Comparison of ENCODE assay signal across 18 mouse cellular contexts in genomic region chr10:117389904-117390875, GRCm38 (mm10). TPM values are rescaled to one million over a fixed set of nuclear protein-coding genes. Genes with fewer than 3 reads are reported as not detected.
DNase-seq lines count a peak whose midpoint lies in the region; ATAC-seq and TF ChIP-seq lines count a peak whose summit lies in the region.
"Had no signal": no experiment of that assay in that cellular context is flagged by ENCODE, and none has a peak within 500 bp of the region (broad histone marks: within the 10 kb centered on the region; RNA-seq: fewer than 3 reads in every experiment).

No protein-coding gene starts in this region.

- H3K27me3 ChIP-seq in hindbrain, embryonic 12.5 days = no peaks in the 10 kb centered on the region
- no peaks in the 10 kb centered on the region for H3K27me3 ChIP-seq in hindbrain, embryonic 16.5 days (replicated peaks; ENCODE audit: control insufficient read depth, insufficient read depth, low read length)
- H3K27me3 ChIP-seq in E14TG2a.4 (ENCODE audit: insufficient read depth, low read length) = peaks cover 6% of the 10 kb centered on the region
- H3K27me3 ChIP-seq in liver, embryonic 14.5 days (ENCODE audit: control insufficient read depth, insufficient read depth, low read length) = no peaks in the 10 kb centered on the region
- H3K27me3 ChIP-seq in lung, postnatal 0 days (replicated peaks; ENCODE audit: insufficient read depth, low read length) = no peaks in the 10 kb centered on the region
- H3K27me3 ChIP-seq: CH12.LX; embryonic facial prominence, embryonic 12.5 days had no signal

- DNase-seq in ES-CJ7 (ENCODE audit: low read depth, low spot score) = peak; percentile 87
- no peak for DNase-seq in liver, embryonic 14.5 days (ENCODE audit: low read depth in 3 of 3, low spot score in 3 of 3)
- no peak for DNase-seq in left cerebral cortex, adult 18-20 months (ENCODE audit: low spot score in 2 of 2)
- DNase-seq in lung, postnatal 0 days (ENCODE audit: low spot score) = no peak
- DNase-seq in thymus, postnatal 36 days = no peak
- DNase-seq: adrenal gland, postnatal 14 days; cerebellum, adult 9-10 months; heart, postnatal 4 days; right cerebral cortex, postnatal 4 days; thymus, postnatal 14 days had no signal

- peaks cover 9% of the 10 kb centered on the region; the same call in 1 of the 2 replicates for H3K4me1 ChIP-seq in hindbrain, embryonic 12.5 days
- no peaks in the 10 kb centered on the region; the same call in 1 of the 2 replicates for H3K4me1 ChIP-seq in hindbrain, embryonic 16.5 days (ENCODE audit: control insufficient read depth, insufficient read depth, low read depth, low read length)
- peaks cover 35% of the 10 kb centered on the region for H3K4me1 ChIP-seq in E14TG2a.4 (replicated peaks; ENCODE audit: low read depth, low read length)
- peaks cover 0 to 2% of the 10 kb centered on the region in 2 experiments; a peak in 1 of 4 replicates for H3K4me1 ChIP-seq in liver, embryonic 14.5 days (replicated peaks; ENCODE audit: control insufficient read depth in 2 of 2, insufficient read depth in 2 of 2, low read length in 1 of 2)
- no peaks in the 10 kb centered on the region for H3K4me1 ChIP-seq in lung, postnatal 0 days (ENCODE audit: insufficient read depth, low read depth, low read length)
- H3K4me1 ChIP-seq: embryonic facial prominence, embryonic 12.5 days had no signal

- no peak overlapping the region for H3K27ac ChIP-seq in hindbrain, embryonic 12.5 days
- H3K27ac ChIP-seq in hindbrain, embryonic 16.5 days (ENCODE audit: low read depth, low read length) = no peak overlapping the region
- H3K27ac ChIP-seq in liver, embryonic 14.5 days = no peak overlapping the region
- no peak overlapping the region for H3K27ac ChIP-seq in lung, postnatal 0 days (ENCODE audit: low read length)
- H3K27ac ChIP-seq: embryonic facial prominence, embryonic 12.5 days; kidney, embryonic 15.5 days; layer of hippocampus, adult 2 months; macrophage had no signal

- no peak overlapping the region for H3K4me3 ChIP-seq in hindbrain, embryonic 12.5 days
- H3K4me3 ChIP-seq in hindbrain, embryonic 16.5 days (ENCODE audit: low read length) = no peak overlapping the region
- H3K4me3 ChIP-seq in E14TG2a.4 (replicated peaks; ENCODE audit: low read length) = peak overlapping the region; percentile 68
- H3K4me3 ChIP-seq in liver, embryonic 14.5 days (ENCODE audit: insufficient read depth in 1 of 2, low read depth in 2 of 2, low read length in 2 of 2) = no peak overlapping the region; a peak in 1 of 4 replicates
- H3K4me3 ChIP-seq in lung, postnatal 0 days (ENCODE audit: low read depth, low read length) = no peak overlapping the region
- H3K4me3 ChIP-seq: embryonic facial prominence, embryonic 12.5 days; kidney, embryonic 15.5 days; layer of hippocampus, adult 2 months had no signal

- no peaks in the 10 kb centered on the region for H3K36me3 ChIP-seq in hindbrain, embryonic 12.5 days
- H3K36me3 ChIP-seq in hindbrain, embryonic 16.5 days (ENCODE audit: control insufficient read depth, insufficient read depth, low read length) = no peaks in the 10 kb centered on the region
- no peaks in the 10 kb centered on the region for H3K36me3 ChIP-seq in E14TG2a.4 (ENCODE audit: insufficient read depth, low read length)
- no peaks in the 10 kb centered on the region for H3K36me3 ChIP-seq in liver, embryonic 14.5 days (replicated peaks; ENCODE audit: control insufficient read depth, insufficient read depth, low read depth)
- H3K36me3 ChIP-seq in lung, postnatal 0 days (ENCODE audit: insufficient read depth, low read length) = no peaks in the 10 kb centered on the region
- H3K36me3 ChIP-seq: embryonic facial prominence, embryonic 12.5 days; kidney, embryonic 15.5 days had no signal

- no peak for TF ChIP-seq EP300 in liver, embryonic 14.5 days (IDR thresholded peaks at IDR 0.05; ENCODE audit: low read depth)
- TF ChIP-seq EP300 in lung, postnatal 0 days (IDR thresholded peaks at IDR 0.05) = no peak

- 54% methylated on average over 31 of the region's 31 CpGs for WGBS in hindbrain, embryonic 12.5 days
- WGBS in hindbrain, embryonic 16.5 days = 53% methylated on average over 31 of the region's 31 CpGs
- 60% methylated on average over 31 of the region's 31 CpGs for WGBS in liver, embryonic 14.5 days (ENCODE audit: insufficient replicate concordance)
- 54% methylated on average over 31 of the region's 31 CpGs for WGBS in lung, postnatal 0 days

- H3K4me2 ChIP-seq in hindbrain, embryonic 12.5 days (replicated peaks) = no peak overlapping the region
- no peak overlapping the region for H3K4me2 ChIP-seq in hindbrain, embryonic 16.5 days (ENCODE audit: low read length)
- H3K4me2 ChIP-seq in liver, embryonic 14.5 days (ENCODE audit: low read depth) = no peak overlapping the region; the same call in 1 of the 2 replicates
- no peak overlapping the region for H3K4me2 ChIP-seq in lung, postnatal 0 days (replicated peaks; ENCODE audit: low read depth, low read length)
- H3K4me2 ChIP-seq: embryonic facial prominence, embryonic 12.5 days; kidney, embryonic 15.5 days had no signal

- ATAC-seq in hindbrain, embryonic 12.5 days (ENCODE audit: low FRiP score) = peak; percentile 50; the same call in 1 of the 2 replicates
- ATAC-seq in hindbrain, embryonic 16.5 days = no peak
- ATAC-seq in liver, embryonic 14.5 days (ENCODE audit: insufficient read depth) = peak; percentile 25; the same call in 1 of the 2 replicates
- ATAC-seq in lung, postnatal 0 days = no peak

- no peak for TF ChIP-seq CTCF in E14TG2a.4 (conservative IDR thresholded peaks at IDR 0.05; ENCODE audit: low read length)
- no peak for TF ChIP-seq CTCF in liver, embryonic 14.5 days (IDR thresholded peaks at IDR 0.05; ENCODE audit: low read depth)
- no peak for TF ChIP-seq CTCF in lung, postnatal 0 days (IDR thresholded peaks at IDR 0.05)

- no peak overlapping the region for H3K9ac ChIP-seq in hindbrain, embryonic 12.5 days
- H3K9ac ChIP-seq in hindbrain, embryonic 16.5 days (ENCODE audit: low read depth, low read length) = no peak overlapping the region
- no peak overlapping the region for H3K9ac ChIP-seq in liver, embryonic 14.5 days (replicated peaks)
- no peak overlapping the region for H3K9ac ChIP-seq in lung, postnatal 0 days (replicated peaks; ENCODE audit: low read depth)
- H3K9ac ChIP-seq: embryonic facial prominence, embryonic 12.5 days; kidney, embryonic 15.5 days had no signal

- no peaks in the 10 kb centered on the region for H3K9me3 ChIP-seq in hindbrain, embryonic 12.5 days (replicated peaks)
- no peaks in the 10 kb centered on the region for H3K9me3 ChIP-seq in hindbrain, embryonic 16.5 days (ENCODE audit: control insufficient read depth, low read length)
- H3K9me3 ChIP-seq in E14TG2a.4 (ENCODE audit: low read length) = no peaks in the 10 kb centered on the region
- no peaks in the 10 kb centered on the region for H3K9me3 ChIP-seq in liver, embryonic 14.5 days (ENCODE audit: control insufficient read depth, low read length)
- H3K9me3 ChIP-seq in lung, postnatal 0 days (ENCODE audit: low read length) = no peaks in the 10 kb centered on the region
- H3K9me3 ChIP-seq: embryonic facial prominence, embryonic 12.5 days; kidney, embryonic 15.5 days had no signal

RNA-seq across cellular contexts. Expression of gene Cpsf6, which starts 10.4 kb away (rescaled TPM):
- 231 and 248 TPM in 2 replicates for polyA plus RNA-seq in hindbrain, embryonic 12.5 days (2016; fragmentation: Nextera tagmentation; extraction: Ambion mirVana)
- polyA plus RNA-seq in hindbrain, embryonic 16.5 days (2015; fragmentation: Nextera tagmentation; extraction: Ambion mirVana) = 111 and 128 TPM in 2 replicates
- 22.8 and 27.5 TPM in 2 replicates for polyA plus RNA-seq in liver, embryonic 14.5 days (2012; rRNA removed)
- 51.7 and 54.5 TPM in 2 replicates for polyA plus RNA-seq in liver, embryonic 14.5 days (2014; fragmentation: Nextera tagmentation; extraction: Ambion mirVana)
- total RNA-seq in left cerebral cortex, adult 18-20 months (2021) = 100 to 1,000 TPM; 109 to 117 TPM
- polyA plus RNA-seq in lung, postnatal 0 days (2015; fragmentation: Nextera tagmentation; extraction: Ambion mirVana) = 61.0 and 67.6 TPM in 2 replicates

Comparison
In these comparisons a context has a peak if more than half of its experiments do, and no peak if none do; other contexts are left out.
1. ATAC-seq: peak in hindbrain, embryonic 12.5 days (single experiment) and liver, embryonic 14.5 days (single experiment); none in hindbrain, embryonic 16.5 days (single experiment) and lung, postnatal 0 days (single experiment).